ENCODE assay signal across 40 mouse cellular contexts in genomic region chr1:83058481-83058880, GRCm38 (mm10). TPM values are rescaled to one million over a fixed set of nuclear protein-coding genes. Genes with fewer than 3 reads are reported as not detected.
A peak's percentile ranks its signal among the peaks of the same experiment; 100 is the strongest.
DNase-seq lines count a peak whose midpoint lies in the region; ATAC-seq and TF ChIP-seq lines count a peak whose summit lies in the region.
"Had no signal": no experiment of that assay in that cellular context is flagged by ENCODE, and none has a peak within 500 bp of the region (broad histone marks: within the 10 kb centered on the region; RNA-seq: fewer than 3 reads in every experiment).

No protein-coding gene starts in this region.

- no peak overlapping the region for H3K4me2 ChIP-seq in intestine, postnatal 0 days (replicated peaks; ENCODE audit: low read depth)
- no peak overlapping the region for H3K4me2 ChIP-seq in intestine, embryonic 15.5 days (replicated peaks)
- no peak overlapping the region for H3K4me2 ChIP-seq in midbrain, embryonic 12.5 days (replicated peaks)
- H3K4me2 ChIP-seq in midbrain, embryonic 14.5 days (ENCODE audit: low read length): no peak overlapping the region
- H3K4me2 ChIP-seq: embryonic facial prominence, embryonic 12.5 days; forebrain, embryonic 15.5 days; heart, embryonic 11.5 days; hindbrain, embryonic 15.5 days; limb, embryonic 15.5 days; liver, embryonic 13.5 days; midbrain, embryonic 15.5 days; neural tube, embryonic 12.5 days had no signal

- no peaks in the 10 kb centered on the region for H3K27me3 ChIP-seq in intestine, postnatal 0 days (replicated peaks; ENCODE audit: control insufficient read depth, insufficient read depth, low read length)
- no peaks in the 10 kb centered on the region for H3K27me3 ChIP-seq in intestine, embryonic 15.5 days (replicated peaks)
- no peaks in the 10 kb centered on the region for H3K27me3 ChIP-seq in midbrain, embryonic 12.5 days
- no peaks in the 10 kb centered on the region for H3K27me3 ChIP-seq in midbrain, embryonic 14.5 days (ENCODE audit: control insufficient read depth, insufficient read depth, low read length)
- H3K27me3 ChIP-seq in small intestine, adult 2 months (ENCODE audit: control insufficient read depth, insufficient read depth, low read length): no peaks in the 10 kb centered on the region
- H3K27me3 ChIP-seq: CH12.LX; embryonic facial prominence, embryonic 12.5 days; forebrain, embryonic 15.5 days; hindbrain, embryonic 15.5 days; limb, embryonic 15.5 days; liver, embryonic 13.5 days; megakaryocyte, embryonic 14.5 days; midbrain, embryonic 15.5 days; neural tube, embryonic 12.5 days had no signal

- 50% methylated on average over 1 of the region's 1 CpGs for WGBS in intestine, postnatal 0 days
- 45% methylated on average over 1 of the region's 1 CpGs for WGBS in intestine, embryonic 15.5 days
- WGBS in midbrain, embryonic 12.5 days: 67% methylated on average over 1 of the region's 1 CpGs
- WGBS in midbrain, embryonic 14.5 days: 58% methylated on average over 1 of the region's 1 CpGs
- 53% methylated on average over 1 of the region's 1 CpGs for WGBS in small intestine, adult 2 months

- H3K4me1 ChIP-seq in intestine, postnatal 0 days (replicated peaks; ENCODE audit: control insufficient read depth, insufficient read depth, low read length): no peaks in the 10 kb centered on the region
- no peaks in the 10 kb centered on the region for H3K4me1 ChIP-seq in intestine, embryonic 15.5 days (replicated peaks)
- no peaks in the 10 kb centered on the region for H3K4me1 ChIP-seq in midbrain, embryonic 12.5 days
- no peaks in the 10 kb centered on the region for H3K4me1 ChIP-seq in midbrain, embryonic 14.5 days (ENCODE audit: control insufficient read depth, insufficient read depth, low read length)
- no peaks in the 10 kb centered on the region; the same call in 1 of the 2 replicates for H3K4me1 ChIP-seq in small intestine, adult 2 months (ENCODE audit: control insufficient read depth, insufficient read depth, insufficient read length, low read length)
- H3K4me1 ChIP-seq: embryonic facial prominence, embryonic 12.5 days; hindbrain, embryonic 15.5 days; limb, embryonic 10.5 days; limb, embryonic 15.5 days; liver, embryonic 13.5 days; megakaryocyte, embryonic 14.5 days; midbrain, embryonic 15.5 days; neural tube, embryonic 12.5 days had no signal

- TF ChIP-seq CTCF in intestine, postnatal 0 days (IDR thresholded peaks at IDR 0.05; ENCODE audit: low read depth): no peak
- no peak for TF ChIP-seq CTCF in small intestine, adult 2 months (IDR thresholded peaks at IDR 0.05; ENCODE audit: extremely low read depth, insufficient read length, insufficient replicate concordance, low read depth, low read length)

- peak; percentile 9 for DNase-seq in adrenal gland, adult 2 months
- DNase-seq in adrenal gland, postnatal 4 days (ENCODE audit: low spot score in 2 of 2): no peak
- DNase-seq in midbrain, embryonic 14.5 days: no peak
- DNase-seq in retina, embryonic 14.5 days (ENCODE audit: low spot score): no peak
- DNase-seq: cerebellum, adult 8-10 months; cerebellum, postnatal 25 days; gastrocnemius, postnatal 25 days; heart, adult 11 months; layer of hippocampus, adult 9-11 months; liver, embryonic 13.5 days; lung, adult 18-20 months; lung, postnatal 4 days; right cerebral cortex, postnatal 4 days; thymus, postnatal 4 days had no signal

- H3K4me3 ChIP-seq in intestine, postnatal 0 days (ENCODE audit: low read depth, low read length): no peak overlapping the region
- H3K4me3 ChIP-seq in intestine, embryonic 15.5 days (replicated peaks): no peak overlapping the region
- no peak overlapping the region for H3K4me3 ChIP-seq in midbrain, embryonic 12.5 days
- no peak overlapping the region for H3K4me3 ChIP-seq in midbrain, embryonic 14.5 days (replicated peaks; ENCODE audit: low read depth, low read length)
- H3K4me3 ChIP-seq in small intestine, adult 2 months (ENCODE audit: low read depth, low read length): no peak overlapping the region
- H3K4me3 ChIP-seq: embryonic facial prominence, embryonic 12.5 days; forebrain, embryonic 15.5 days; hindbrain, embryonic 15.5 days; limb, embryonic 10.5 days; limb, embryonic 15.5 days; liver, embryonic 13.5 days; megakaryocyte, embryonic 14.5 days; midbrain, embryonic 15.5 days; neural tube, embryonic 12.5 days had no signal

- H3K9ac ChIP-seq in intestine, postnatal 0 days (ENCODE audit: low read depth, low read length): no peak overlapping the region
- H3K9ac ChIP-seq in intestine, embryonic 15.5 days: no peak overlapping the region
- no peak overlapping the region for H3K9ac ChIP-seq in midbrain, embryonic 12.5 days (replicated peaks)
- H3K9ac ChIP-seq in midbrain, embryonic 14.5 days (replicated peaks; ENCODE audit: low read length): no peak overlapping the region
- H3K9ac ChIP-seq: embryonic facial prominence, embryonic 12.5 days; forebrain, embryonic 15.5 days; hindbrain, embryonic 15.5 days; limb, embryonic 15.5 days; liver, embryonic 13.5 days; midbrain, embryonic 15.5 days; neural tube, embryonic 12.5 days had no signal

- ATAC-seq in intestine, postnatal 0 days: peak; percentile 85
- ATAC-seq in intestine, embryonic 15.5 days: no peak
- 0 out of 2 replicates have a peak, but pooled peaks have one; percentile 30 for ATAC-seq in midbrain, embryonic 12.5 days (ENCODE audit: low FRiP score, low read depth)
- no peak for ATAC-seq in midbrain, embryonic 14.5 days (ENCODE audit: low FRiP score, low TSS enrichment)
- ATAC-seq: activated CD4-positive, CD25-positive, alpha-beta regulatory T cell, adult 4 months; forebrain, embryonic 15.5 days; inflammation-experienced regulatory T-cells, adult 6 months; lung, postnatal 0 days; midbrain, embryonic 15.5 days had no signal

- H3K36me3 ChIP-seq in intestine, postnatal 0 days (ENCODE audit: control insufficient read depth, insufficient read depth): no peaks in the 10 kb centered on the region
- H3K36me3 ChIP-seq in intestine, embryonic 15.5 days: no peaks in the 10 kb centered on the region
- H3K36me3 ChIP-seq in midbrain, embryonic 12.5 days: no peaks in the 10 kb centered on the region
- no peaks in the 10 kb centered on the region for H3K36me3 ChIP-seq in midbrain, embryonic 14.5 days (ENCODE audit: control insufficient read depth, insufficient read depth, low read length)
- no peaks in the 10 kb centered on the region for H3K36me3 ChIP-seq in small intestine, adult 2 months (ENCODE audit: control insufficient read depth, insufficient read depth, low read length)
- H3K36me3 ChIP-seq: embryonic facial prominence, embryonic 12.5 days; forebrain, embryonic 15.5 days; hindbrain, embryonic 15.5 days; limb, embryonic 10.5 days; limb, embryonic 15.5 days; liver, embryonic 13.5 days; midbrain, embryonic 15.5 days; neural tube, embryonic 12.5 days had no signal

- no peak overlapping the region for H3K27ac ChIP-seq in intestine, postnatal 0 days (ENCODE audit: low read depth, low read length)
- no peak overlapping the region for H3K27ac ChIP-seq in intestine, embryonic 15.5 days
- H3K27ac ChIP-seq in midbrain, embryonic 12.5 days (replicated peaks): no peak overlapping the region
- H3K27ac ChIP-seq in midbrain, embryonic 14.5 days (replicated peaks; ENCODE audit: low read depth, low read length): no peak overlapping the region
- H3K27ac ChIP-seq in small intestine, adult 2 months (ENCODE audit: insufficient read depth, low read depth, low read length): peak overlapping the region; percentile 69; the same call in 1 of the 2 replicates
- H3K27ac ChIP-seq: embryonic facial prominence, embryonic 12.5 days; forebrain, embryonic 15.5 days; hindbrain, embryonic 15.5 days; limb, embryonic 10.5 days; limb, embryonic 15.5 days; liver, embryonic 13.5 days; midbrain, embryonic 15.5 days; neural tube, embryonic 12.5 days had no signal

- TF ChIP-seq POLR2A in small intestine, adult 2 months (IDR thresholded peaks at IDR 0.05; ENCODE audit: low read depth, low read length): no peak

- no peaks in the 10 kb centered on the region for H3K9me3 ChIP-seq in intestine, postnatal 0 days (ENCODE audit: control insufficient read depth)
- H3K9me3 ChIP-seq in intestine, embryonic 15.5 days: no peaks in the 10 kb centered on the region
- H3K9me3 ChIP-seq in midbrain, embryonic 12.5 days: no peaks in the 10 kb centered on the region
- H3K9me3 ChIP-seq in midbrain, embryonic 14.5 days (ENCODE audit: control insufficient read depth, low read length): no peaks in the 10 kb centered on the region
- H3K9me3 ChIP-seq: embryonic facial prominence, embryonic 12.5 days; forebrain, embryonic 15.5 days; hindbrain, embryonic 15.5 days; limb, embryonic 10.5 days; limb, embryonic 15.5 days; liver, embryonic 13.5 days; midbrain, embryonic 15.5 days; neural tube, embryonic 12.5 days had no signal

RNA-seq across cellular contexts. Expression of gene A030005K14Rik, which starts 0.7 kb away (rescaled TPM):
- not detected for total RNA-seq in adrenal gland, adult 2 months (2021)
- polyA plus RNA-seq in adrenal gland, adult 2 months (2012; rRNA removed): not detected in 2 replicates
- total RNA-seq in adrenal gland, postnatal 4 days (2021): not detected
- polyA plus RNA-seq in intestine, postnatal 0 days (2015; fragmentation: Nextera tagmentation; extraction: Ambion mirVana): not detected in 2 replicates
- not detected in 2 replicates for polyA plus RNA-seq in intestine, embryonic 15.5 days (2015; fragmentation: Nextera tagmentation; extraction: Ambion mirVana)
- not detected in 2 replicates for polyA plus RNA-seq in midbrain, embryonic 12.5 days (2016; fragmentation: Nextera tagmentation; extraction: Ambion mirVana)
- not detected in 2 replicates for polyA plus RNA-seq in midbrain, embryonic 14.5 days (2014; fragmentation: Nextera tagmentation; extraction: Ambion mirVana)
- 0.18 TPM in 1 of 2 replicates, not detected in the other for polyA plus RNA-seq in small intestine, adult 2 months (2012; rRNA removed)
- total RNA-seq: CH12.LX; ES-E14; gastrocnemius, adult 18-20 months; gastrocnemius, postnatal 25 days; hematopoietic stem cell, adult 5-6 weeks; left cerebral cortex, postnatal 10 days had no signal
- polyA plus RNA-seq: activated CD4-positive, CD25-positive, alpha-beta regulatory T cell, adult 4 months; C2C12; embryonic facial prominence, embryonic 12.5 days; forebrain, embryonic 15.5 days; frontal cortex, adult 2 months; heart, embryonic 11.5 days; heart, embryonic 16.5 days; hindbrain, embryonic 15.5 days; inflammation-experienced regulatory T-cells, adult 6 months; limb, embryonic 10.5 days; limb, embryonic 15.5 days; liver, embryonic 13.5 days; lung, postnatal 0 days; midbrain, embryonic 15.5 days; neural tube, embryonic 12.5 days; testis, adult 2 months; thymus, postnatal 0 days had no signal

RNA-seq across cellular contexts. Expression of gene Krtap28-13, which starts 2.2 kb away (rescaled TPM):
- total RNA-seq in adrenal gland, adult 2 months (2021): not detected
- not detected in 2 replicates for polyA plus RNA-seq in adrenal gland, adult 2 months (2012; rRNA removed)
- total RNA-seq in adrenal gland, postnatal 4 days (2021): not detected
- polyA plus RNA-seq in intestine, postnatal 0 days (2015; fragmentation: Nextera tagmentation; extraction: Ambion mirVana): 0.12 TPM in 1 of 2 replicates, not detected in the other
- not detected in 2 replicates for polyA plus RNA-seq in intestine, embryonic 15.5 days (2015; fragmentation: Nextera tagmentation; extraction: Ambion mirVana)
- polyA plus RNA-seq in midbrain, embryonic 12.5 days (2016; fragmentation: Nextera tagmentation; extraction: Ambion mirVana): not detected in 2 replicates
- not detected in 2 replicates for polyA plus RNA-seq in midbrain, embryonic 14.5 days (2014; fragmentation: Nextera tagmentation; extraction: Ambion mirVana)
- polyA plus RNA-seq in small intestine, adult 2 months (2012; rRNA removed): 1.3 TPM in 1 of 2 replicates, not detected in the other
- total RNA-seq: CH12.LX; ES-E14; gastrocnemius, adult 18-20 months; gastrocnemius, postnatal 25 days; hematopoietic stem cell, adult 5-6 weeks; left cerebral cortex, postnatal 10 days had no signal
- polyA plus RNA-seq: activated CD4-positive, CD25-positive, alpha-beta regulatory T cell, adult 4 months; C2C12; embryonic facial prominence, embryonic 12.5 days; forebrain, embryonic 15.5 days; heart, embryonic 16.5 days; hindbrain, embryonic 15.5 days; inflammation-experienced regulatory T-cells, adult 6 months; limb, embryonic 10.5 days; limb, embryonic 15.5 days; liver, embryonic 13.5 days; midbrain, embryonic 15.5 days; neural tube, embryonic 12.5 days; testis, adult 2 months; thymus, postnatal 0 days had no signal

RNA-seq across cellular contexts. Expression of gene Gm47969, which starts 13.7 kb away (rescaled TPM):
- not detected for total RNA-seq in adrenal gland, adult 2 months (2021)
- polyA plus RNA-seq in adrenal gland, adult 2 months (2012; rRNA removed): not detected in 2 replicates
- not detected for total RNA-seq in adrenal gland, postnatal 4 days (2021)
- polyA plus RNA-seq in intestine, postnatal 0 days (2015; fragmentation: Nextera tagmentation; extraction: Ambion mirVana): not detected in 2 replicates
- not detected in 2 replicates for polyA plus RNA-seq in intestine, embryonic 15.5 days (2015; fragmentation: Nextera tagmentation; extraction: Ambion mirVana)
- polyA plus RNA-seq in midbrain, embryonic 12.5 days (2016; fragmentation: Nextera tagmentation; extraction: Ambion mirVana): not detected in 2 replicates
- polyA plus RNA-seq in midbrain, embryonic 14.5 days (2014; fragmentation: Nextera tagmentation; extraction: Ambion mirVana): not detected in 2 replicates
- 0.09 TPM in 1 of 2 replicates, not detected in the other for polyA plus RNA-seq in small intestine, adult 2 months (2012; rRNA removed)
- total RNA-seq: CH12.LX; gastrocnemius, adult 18-20 months; gastrocnemius, postnatal 25 days; hematopoietic stem cell, adult 5-6 weeks; left cerebral cortex, postnatal 10 days had no signal
- polyA plus RNA-seq: activated CD4-positive, CD25-positive, alpha-beta regulatory T cell, adult 4 months; C2C12; embryonic facial prominence, embryonic 12.5 days; forebrain, embryonic 15.5 days; heart, embryonic 11.5 days; heart, embryonic 16.5 days; hindbrain, embryonic 15.5 days; inflammation-experienced regulatory T-cells, adult 6 months; limb, embryonic 10.5 days; limb, embryonic 15.5 days; liver, embryonic 13.5 days; midbrain, embryonic 15.5 days; neural tube, embryonic 12.5 days; testis, adult 2 months; thymus, postnatal 0 days had no signal

RNA-seq across cellular contexts. Expression of gene Krtap28-10, which starts 16.2 kb away (rescaled TPM):
- total RNA-seq in adrenal gland, adult 2 months (2021): not detected
- polyA plus RNA-seq in adrenal gland, adult 2 months (2012; rRNA removed): not detected in 2 replicates
- not detected for total RNA-seq in adrenal gland, postnatal 4 days (2021)
- polyA plus RNA-seq in intestine, postnatal 0 days (2015; fragmentation: Nextera tagmentation; extraction: Ambion mirVana): not detected in 2 replicates
- not detected in 2 replicates for polyA plus RNA-seq in intestine, embryonic 15.5 days (2015; fragmentation: Nextera tagmentation; extraction: Ambion mirVana)
- not detected in 2 replicates for polyA plus RNA-seq in midbrain, embryonic 12.5 days (2016; fragmentation: Nextera tagmentation; extraction: Ambion mirVana)
- not detected in 2 replicates for polyA plus RNA-seq in midbrain, embryonic 14.5 days (2014; fragmentation: Nextera tagmentation; extraction: Ambion mirVana)
- polyA plus RNA-seq in small intestine, adult 2 months (2012; rRNA removed): not detected in 2 replicates
- total RNA-seq: CH12.LX; ES-E14; gastrocnemius, adult 18-20 months; gastrocnemius, postnatal 25 days; hematopoietic stem cell, adult 5-6 weeks; left cerebral cortex, postnatal 10 days had no signal
- polyA plus RNA-seq: activated CD4-positive, CD25-positive, alpha-beta regulatory T cell, adult 4 months; C2C12; embryonic facial prominence, embryonic 12.5 days; forebrain, embryonic 15.5 days; frontal cortex, adult 2 months; heart, embryonic 11.5 days; heart, embryonic 16.5 days; hindbrain, embryonic 15.5 days; inflammation-experienced regulatory T-cells, adult 6 months; limb, embryonic 10.5 days; limb, embryonic 15.5 days; liver, embryonic 13.5 days; lung, postnatal 0 days; midbrain, embryonic 15.5 days; neural tube, embryonic 12.5 days; testis, adult 2 months; thymus, postnatal 0 days had no signal

RNA-seq across cellular contexts. Expression of gene Slc19a3, which starts 20.2 kb away (rescaled TPM):
- total RNA-seq in adrenal gland, adult 2 months (2021): under 1 TPM; 0.14 to 0.26 TPM
- polyA plus RNA-seq in adrenal gland, adult 2 months (2012; rRNA removed): 0.15 and 0.25 TPM in 2 replicates
- under 1 TPM; 0.48 to 0.73 TPM for total RNA-seq in adrenal gland, postnatal 4 days (2021)
- 5.8 and 6.8 TPM in 2 replicates for polyA plus RNA-seq in intestine, postnatal 0 days (2015; fragmentation: Nextera tagmentation; extraction: Ambion mirVana)
- polyA plus RNA-seq in intestine, embryonic 15.5 days (2015; fragmentation: Nextera tagmentation; extraction: Ambion mirVana): 1.0 and 1.1 TPM in 2 replicates
- polyA plus RNA-seq in midbrain, embryonic 12.5 days (2016; fragmentation: Nextera tagmentation; extraction: Ambion mirVana): 0.29 and 0.51 TPM in 2 replicates
- polyA plus RNA-seq in midbrain, embryonic 14.5 days (2014; fragmentation: Nextera tagmentation; extraction: Ambion mirVana): 0.15 and 0.79 TPM in 2 replicates
- polyA plus RNA-seq in small intestine, adult 2 months (2012; rRNA removed): 0.63 and 8.2 TPM in 2 replicates
- total RNA-seq: gastrocnemius, adult 18-20 months; gastrocnemius, postnatal 25 days had no signal
- polyA plus RNA-seq: activated CD4-positive, CD25-positive, alpha-beta regulatory T cell, adult 4 months; C2C12; inflammation-experienced regulatory T-cells, adult 6 months had no signal

Comparison
In these comparisons a context has a peak if more than half of its experiments do, and no peak if none do; other contexts are left out.
1. ATAC-seq: peak in intestine, postnatal 0 days (single experiment) and midbrain, embryonic 12.5 days (single experiment); none in intestine, embryonic 15.5 days (single experiment) and midbrain, embryonic 14.5 days (single experiment).